Mouse (Mus musculus) kidney, postnatal 25 days (tissue): Measurements from ENCODE around the gene Vsir.
A peak's percentile ranks its signal among the peaks of the same experiment; 100 is the strongest.

Experiments
- DNase-seq, 2 experiments: peaks; one replicate each; pipeline ENCODE4 v3.0.0; 2021; ENCODE audit warnings: mixed read lengths in 2 of 2

The Vsir gene

DNA sequence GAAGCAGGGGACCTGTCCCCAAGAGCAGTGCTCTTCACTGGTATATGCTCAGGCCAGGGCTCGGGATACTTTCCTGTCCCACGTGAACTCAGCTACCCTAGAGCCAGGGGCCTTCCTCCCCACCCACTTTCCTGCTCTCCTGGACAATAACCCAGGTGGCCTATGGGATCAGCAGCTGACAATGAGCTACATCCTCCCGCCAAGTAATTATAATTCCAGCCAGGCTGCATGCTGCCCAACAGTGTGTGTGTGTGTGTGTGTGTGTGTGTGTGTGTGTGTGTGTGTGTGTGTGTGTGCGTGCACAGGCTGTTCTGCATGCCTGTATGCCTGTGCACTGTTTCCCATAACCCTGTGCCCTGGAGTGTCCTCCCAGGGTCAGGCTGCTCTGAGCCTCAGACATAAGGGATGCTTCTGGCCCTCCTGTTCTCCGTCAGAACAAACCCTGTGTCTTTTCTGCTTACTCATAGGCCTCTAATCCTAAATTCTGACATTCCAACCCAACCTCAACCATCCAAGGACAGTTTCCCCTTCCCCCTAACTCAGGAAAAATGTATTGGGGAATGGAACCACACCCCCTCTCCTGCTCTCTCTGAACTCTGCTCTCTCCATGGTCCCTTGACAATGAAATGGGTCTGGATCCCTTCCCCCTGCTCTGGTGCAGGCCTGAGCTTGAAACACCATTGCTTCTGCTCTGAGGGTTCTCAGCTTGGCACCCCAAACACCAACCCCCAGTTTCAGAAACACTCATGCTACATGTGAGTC is 6.8 kb downstream of the Vsir start:
- peak; percentile 10 to 52 for DNase-seq

- no peak for DNase-seq
Observed at GRCm38 (mm10) chr10:60354003-60354325, 7.3 kb downstream of the Vsir start.

DNA sequence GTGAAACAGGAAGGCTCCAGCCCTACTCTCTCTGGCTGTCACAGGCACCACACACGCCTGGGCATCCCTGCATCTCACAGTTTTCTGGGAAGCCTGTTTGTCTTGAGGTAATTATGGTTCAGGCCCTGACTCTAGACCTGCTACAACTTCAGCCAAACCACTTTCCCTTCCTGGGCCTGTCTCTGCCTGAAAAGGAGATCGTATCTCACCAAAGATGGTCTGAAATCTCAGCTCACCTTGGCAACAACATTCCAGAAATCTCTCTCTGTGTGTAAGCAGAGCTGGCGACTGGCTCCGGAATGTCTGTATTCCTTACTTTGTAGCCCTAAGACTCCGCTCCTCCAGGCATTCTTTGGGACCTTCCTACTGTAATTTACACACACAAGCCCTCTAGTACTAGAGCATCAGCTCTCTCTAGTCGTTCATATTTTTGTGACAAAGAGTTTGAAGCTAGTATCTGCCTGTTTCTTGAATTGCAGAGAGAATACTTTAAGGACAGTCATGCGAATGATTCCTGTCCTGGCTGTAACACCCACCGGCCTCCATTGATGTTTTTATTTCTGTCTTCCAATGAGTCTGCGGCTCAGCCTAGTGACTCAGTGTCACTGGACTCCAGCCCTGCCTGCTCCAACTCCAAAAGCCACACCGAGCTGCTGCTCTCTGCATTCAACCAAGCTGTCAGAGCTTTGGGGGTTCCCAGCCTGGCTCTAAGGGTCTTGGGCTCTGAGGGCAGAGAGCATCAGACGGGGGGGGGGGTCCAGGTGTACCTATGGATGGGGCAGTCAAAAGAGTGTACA is 8.4 kb downstream of the Vsir start:
- DNase-seq: no peak

- no peak for DNase-seq
Observed at GRCm38 (mm10) chr10:60357441-60357840, 10.8 kb downstream of the Vsir start.

DNA sequence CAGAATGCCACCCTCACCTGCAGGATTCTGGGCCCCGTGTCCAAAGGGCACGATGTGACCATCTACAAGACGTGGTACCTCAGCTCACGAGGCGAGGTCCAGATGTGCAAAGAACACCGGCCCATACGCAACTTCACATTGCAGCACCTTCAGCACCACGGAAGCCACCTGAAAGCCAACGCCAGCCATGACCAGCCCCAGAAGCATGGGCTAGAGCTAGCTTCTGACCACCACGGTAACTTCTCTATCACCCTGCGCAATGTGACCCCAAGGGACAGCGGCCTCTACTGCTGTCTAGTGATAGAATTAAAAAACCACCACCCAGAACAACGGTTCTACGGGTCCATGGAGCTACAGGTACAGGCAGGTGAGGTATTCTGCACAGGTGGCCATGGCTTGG is 11.2 kb downstream of the Vsir start:
- DNase-seq: no peak

GRCm38 (mm10) chr10:60358776-60359175 is 12.1 kb downstream of the Vsir start:
- DNase-seq: no peak

DNA sequence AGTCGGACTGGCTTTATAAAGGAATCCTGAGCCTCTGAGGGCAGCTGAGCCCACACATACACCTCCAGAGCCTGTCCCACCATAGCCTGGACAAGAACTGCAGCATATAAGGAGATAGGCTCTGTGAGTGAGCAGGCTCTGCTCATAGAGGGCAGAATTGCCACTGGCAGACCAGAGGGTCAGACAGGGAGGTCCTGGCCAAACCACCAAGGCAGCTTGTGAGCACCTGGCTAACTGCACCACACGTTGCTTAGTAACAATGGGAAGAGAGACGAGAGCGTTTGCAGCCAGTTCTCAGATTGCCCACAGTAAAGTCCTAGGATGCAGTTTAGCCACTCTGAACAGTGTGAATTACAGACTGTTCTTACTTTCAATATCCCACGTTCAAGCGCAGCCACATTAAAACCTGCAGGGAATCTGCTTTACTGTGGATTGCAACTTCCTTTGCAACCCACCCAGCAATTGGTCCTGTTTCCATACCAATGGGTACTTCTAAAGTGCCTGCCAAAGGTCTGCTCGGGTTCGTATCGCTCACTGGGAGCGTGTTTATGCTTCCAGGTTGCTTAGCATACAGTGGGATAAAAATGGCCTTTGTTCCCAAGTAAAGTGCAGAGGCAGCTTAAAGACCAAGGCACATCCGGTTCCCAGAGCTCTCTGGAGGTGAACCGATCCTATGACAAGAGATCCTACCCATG is 15.1 kb downstream of the Vsir start:
- DNase-seq: no peak

GRCm38 (mm10) chr10:60362310-60362628 is 15.6 kb downstream of the Vsir start:
- no peak for DNase-seq

DNA sequence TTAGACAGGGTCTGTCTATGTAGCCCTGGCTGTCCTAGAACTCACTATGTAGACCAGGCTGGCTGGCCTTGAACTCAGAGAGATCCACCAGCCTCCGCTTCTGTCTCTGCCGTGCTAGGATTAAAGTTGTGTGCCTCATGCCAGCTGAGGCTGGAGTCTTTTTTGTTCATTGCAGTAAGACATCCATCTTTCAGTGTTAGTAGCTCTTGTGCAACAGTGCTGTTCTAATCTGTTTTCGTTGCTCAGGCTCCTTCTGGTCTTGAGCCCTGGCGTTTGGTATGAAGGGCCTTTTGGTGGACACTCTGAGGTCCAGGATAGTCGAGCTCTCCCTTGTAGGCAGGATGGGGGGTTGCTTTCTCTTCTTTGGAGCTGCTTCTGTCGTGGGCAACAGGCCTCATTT is 16.8 kb downstream of the Vsir start:
- no peak for DNase-seq

DNA sequence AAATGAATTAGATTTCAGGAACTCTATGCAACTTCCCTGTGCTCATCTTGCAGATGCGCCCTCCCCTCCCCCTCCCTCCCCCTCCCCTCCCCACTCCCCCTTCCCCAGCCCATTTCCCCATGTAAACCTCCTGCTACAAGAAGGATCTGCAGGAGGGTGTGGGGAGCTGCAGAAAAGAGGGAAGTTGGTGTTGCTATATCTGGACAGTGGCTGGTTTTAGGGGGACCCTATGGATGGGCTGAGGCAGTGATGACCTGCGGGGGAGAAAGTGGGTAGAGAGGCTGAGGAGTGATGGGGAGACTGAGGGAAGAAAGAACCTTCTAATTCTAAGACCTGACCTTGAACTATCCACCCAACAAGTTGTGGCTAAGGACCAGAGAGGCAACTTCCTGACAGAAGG is 20.5 kb downstream of the Vsir start:
- no peak for DNase-seq

DNA sequence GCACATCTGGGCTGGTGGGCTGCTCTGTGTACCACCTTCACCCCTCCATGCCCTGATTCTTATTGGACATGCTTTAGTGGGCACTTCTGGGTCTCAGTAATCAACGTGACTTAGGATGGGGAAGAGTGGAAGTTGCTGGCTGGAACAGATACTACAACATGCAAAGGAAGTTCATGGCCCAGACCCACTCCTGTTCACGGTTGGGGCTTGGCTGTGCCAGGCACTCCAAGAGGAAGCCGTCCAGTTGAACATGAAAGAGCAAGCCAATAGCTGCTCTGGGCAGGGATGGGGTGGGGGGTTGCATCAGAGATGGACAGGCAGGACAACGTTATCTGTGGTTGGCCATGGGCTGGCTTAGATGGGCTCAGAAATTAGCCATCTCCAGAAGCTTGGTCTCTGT is 21.3 kb downstream of the Vsir start:
- DNase-seq: no peak

DNA sequence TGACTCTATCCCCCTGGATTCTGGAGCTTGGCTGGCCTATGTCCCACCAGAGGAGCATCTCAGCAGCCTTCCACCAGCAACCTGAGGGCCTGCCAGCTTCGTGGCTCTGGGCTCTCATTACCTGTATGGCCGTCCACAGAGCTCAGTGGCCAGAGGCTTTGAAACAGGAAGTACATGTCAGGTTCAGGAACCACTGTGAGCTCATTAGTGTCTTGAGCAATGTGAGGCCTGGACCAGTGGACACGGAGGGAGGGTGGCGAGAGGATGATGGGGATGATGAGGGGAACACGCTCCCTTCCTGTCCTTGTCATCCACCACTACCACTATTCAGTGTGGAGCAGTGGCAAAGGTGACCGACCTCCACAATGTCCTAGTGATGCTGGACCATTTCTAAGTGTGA is 22.8 kb downstream of the Vsir start:
- no peak for DNase-seq

DNA sequence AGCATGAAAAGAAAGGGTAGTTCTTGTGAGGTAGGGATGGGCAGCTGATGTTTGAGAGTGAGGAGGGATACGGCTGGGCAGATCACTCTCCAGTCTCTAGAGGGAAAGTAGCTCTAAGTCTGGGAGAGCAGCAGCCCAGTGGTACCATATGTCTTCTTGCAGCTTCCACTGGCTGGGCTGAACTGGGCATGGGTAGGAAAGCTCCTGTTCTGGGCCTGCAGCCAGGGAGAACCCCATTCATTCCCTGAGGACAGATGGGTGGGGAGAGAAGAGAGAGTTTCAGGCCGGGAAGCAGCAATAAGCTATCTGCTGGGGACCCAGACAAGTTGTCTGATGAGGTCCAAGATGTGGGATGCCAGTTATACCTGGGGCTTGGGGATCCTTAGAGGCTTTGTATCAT is 23.4 kb downstream of the Vsir start:
- DNase-seq: no peak

DNA sequence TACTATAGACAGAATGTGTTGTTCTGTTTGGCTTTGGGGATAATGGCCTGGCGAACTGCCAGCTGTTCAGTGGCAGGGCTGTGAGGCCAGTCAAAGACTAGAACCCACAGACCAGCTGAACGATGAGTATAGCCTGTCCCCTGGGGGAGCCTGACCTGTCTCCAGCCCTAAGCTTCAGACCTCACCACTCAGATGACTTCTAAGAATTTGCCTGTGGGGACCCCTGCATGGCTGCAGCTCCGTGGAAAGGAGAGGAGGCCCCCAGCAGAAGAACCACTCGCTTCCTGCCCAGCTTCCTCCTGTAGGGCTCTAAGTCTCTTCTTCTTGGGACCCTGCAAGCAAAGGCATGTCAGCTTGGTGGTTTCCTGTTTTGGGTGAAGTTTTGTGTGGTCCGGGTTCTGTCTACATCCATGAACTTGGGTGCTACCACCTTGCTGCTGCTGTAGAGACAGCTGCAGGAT is 24.0 kb downstream of the Vsir start:
- DNase-seq: no peak

- DNase-seq: no peak
Observed at GRCm38 (mm10) chr10:60371596-60372386, 25.1 kb downstream of the Vsir start.

GRCm38 (mm10) chr10:60373543-60373936 is 26.9 kb downstream of the Vsir start:
- no peak for DNase-seq

DNA sequence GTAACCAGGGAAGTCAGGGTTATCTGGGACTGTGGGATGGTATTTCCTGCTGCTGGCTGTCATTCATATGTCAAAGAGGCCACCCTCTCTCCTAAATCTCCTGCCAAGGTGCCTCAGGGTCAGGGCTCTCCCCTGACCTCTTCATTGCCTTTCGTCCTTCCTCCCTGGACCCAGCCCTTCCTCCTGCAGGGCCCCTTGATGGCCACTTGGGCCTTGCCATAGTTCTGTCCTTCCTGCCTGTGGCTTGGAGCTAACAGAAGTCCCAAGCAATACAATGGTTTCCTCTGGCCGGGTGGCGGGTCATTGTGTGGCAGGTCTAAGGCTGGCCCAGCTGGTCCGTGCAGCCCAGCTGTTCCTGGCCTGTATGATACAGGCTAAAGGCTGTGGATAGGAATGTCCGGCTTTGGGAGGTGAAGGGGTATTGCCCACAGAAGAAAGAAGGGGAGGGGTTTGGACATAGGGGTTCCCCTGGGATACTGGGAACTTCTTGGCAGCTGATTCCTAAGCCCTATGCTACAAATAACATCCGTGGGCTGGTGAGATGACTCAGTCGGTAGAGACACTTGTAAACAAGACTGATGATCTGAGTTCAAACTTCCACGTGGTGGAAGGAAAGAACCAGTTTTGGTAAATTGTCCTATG is 27.4 kb downstream of the Vsir start:
- peak; percentile 53 to 83 for DNase-seq

- no peak for DNase-seq
Observed at GRCm38 (mm10) chr10:60376704-60377103, 30.1 kb downstream of the Vsir start.

- no peak for DNase-seq
Observed at GRCm38 (mm10) chr10:60379419-60379957, 32.8 kb downstream of the Vsir start.

DNA sequence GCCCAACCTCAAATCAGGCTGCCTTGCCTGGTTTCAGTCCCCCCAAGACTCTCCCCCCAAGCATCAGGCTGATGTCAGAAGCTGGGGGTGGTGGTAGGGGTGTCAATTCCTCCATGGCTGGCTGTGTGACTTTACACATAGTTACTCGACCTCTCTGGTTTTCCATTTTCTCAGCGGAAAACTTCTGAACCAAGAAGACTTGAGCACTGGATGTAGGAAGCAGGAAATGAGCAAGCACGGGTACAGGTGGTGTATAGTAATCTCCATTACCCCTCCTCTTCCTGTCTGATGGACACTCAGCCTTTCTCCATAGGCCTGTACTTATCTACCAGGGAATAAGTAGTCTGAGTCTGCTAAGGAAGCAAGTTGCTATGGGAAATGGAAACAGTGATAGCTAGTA is 33.6 kb downstream of the Vsir start:
- DNase-seq: no peak

DNA sequence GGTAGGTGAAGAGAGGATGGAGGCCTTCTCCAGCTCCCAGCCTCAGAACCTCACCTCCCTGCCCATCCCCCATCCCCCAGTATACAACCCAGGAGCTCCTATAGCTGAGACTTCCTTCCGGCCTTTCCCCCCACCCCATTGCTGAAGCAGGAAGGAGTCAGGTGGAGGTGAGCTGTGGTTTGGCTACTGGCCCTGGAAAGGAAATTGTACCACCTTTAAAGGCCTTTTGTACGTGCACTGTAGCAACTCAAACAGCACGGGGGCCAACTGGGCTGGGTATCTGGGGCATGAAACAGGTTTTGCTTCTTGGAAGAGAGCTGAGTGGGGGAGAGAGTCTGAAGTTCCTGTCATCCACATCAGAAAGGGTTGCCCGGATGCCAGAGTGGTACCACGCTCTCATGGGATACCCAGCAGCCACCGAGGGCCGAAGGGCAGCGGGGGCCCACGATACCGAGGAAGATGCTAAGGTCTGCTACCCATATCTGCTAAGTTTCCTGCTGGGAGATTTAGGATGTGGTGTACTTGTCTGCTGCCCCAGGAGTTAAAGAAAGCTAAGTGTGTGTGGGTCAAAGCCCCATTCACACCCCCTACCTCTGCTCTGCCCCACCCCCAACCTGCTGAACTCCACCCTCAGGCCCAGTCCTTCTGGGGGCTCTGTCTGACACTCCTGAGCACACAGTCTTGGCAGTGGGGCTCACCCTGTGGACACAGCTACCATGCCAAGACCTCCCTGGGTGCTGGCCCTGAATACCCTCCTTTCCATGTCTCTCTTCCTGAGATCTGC is 34.7 kb downstream of the Vsir start:
- no peak for DNase-seq

GRCm38 (mm10) chr10:60388332-60388731 is 41.7 kb downstream of the Vsir start:
- DNase-seq: no peak
